Mouse (Mus musculus) MEL-GATA-1-ER (cell line): Measurements from ENCODE around the gene Pglyrp2.

Experiments
- DNase-seq: peaks from one replicate; pipeline ENCODE4 v3.0.0-alpha.2; 2012; ENCODE audit warnings: low read depth; ENCODE audit errors: extremely low read depth

Pglyrp2 gene

GRCm38 (mm10) chr17:32402779-32403157 is 21.2 kb downstream of the Pglyrp2 start:
- no peak for DNase-seq

- DNase-seq, result no peak
These were observed 21.8 kb downstream of the Pglyrp2 start for GRCm38 (mm10) chr17:32402011-32402778.

DNA sequence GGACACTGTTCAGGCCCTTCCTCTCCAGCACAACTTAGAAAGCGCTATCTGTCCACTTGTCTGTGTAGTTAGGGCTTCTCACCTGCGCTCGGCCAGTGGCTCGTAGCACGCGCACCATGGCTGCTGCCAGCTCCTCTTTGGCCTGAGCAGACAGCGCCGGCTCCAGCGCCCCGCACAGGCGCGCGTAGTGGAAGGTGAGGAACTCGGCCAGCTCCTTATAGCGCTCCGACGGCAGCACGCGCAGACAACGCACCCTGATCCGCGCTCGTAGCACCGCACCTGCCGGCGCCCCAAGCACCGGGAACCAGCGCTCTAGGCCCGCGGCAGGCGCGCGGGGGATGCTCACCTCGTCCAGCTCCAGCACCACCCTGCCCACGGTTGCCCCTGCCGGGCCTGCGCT is 27.7 kb downstream of the Pglyrp2 start:
- DNase-seq, result no peak

GRCm38 (mm10) chr17:32393944-32394343 is 30.0 kb downstream of the Pglyrp2 start:
- no peak for DNase-seq

- peak; percentile 71 for DNase-seq
These were observed 34.8 kb downstream of the Pglyrp2 start, which contains the start of gene Wiz for GRCm38 (mm10) chr17:32389101-32389659. TSS of gene Wiz (minus strand) at chr17:32389439.

GRCm38 (mm10) chr17:32388370-32389100 is 35.4 kb downstream of the Pglyrp2 start:
- no peak for DNase-seq

DNA sequence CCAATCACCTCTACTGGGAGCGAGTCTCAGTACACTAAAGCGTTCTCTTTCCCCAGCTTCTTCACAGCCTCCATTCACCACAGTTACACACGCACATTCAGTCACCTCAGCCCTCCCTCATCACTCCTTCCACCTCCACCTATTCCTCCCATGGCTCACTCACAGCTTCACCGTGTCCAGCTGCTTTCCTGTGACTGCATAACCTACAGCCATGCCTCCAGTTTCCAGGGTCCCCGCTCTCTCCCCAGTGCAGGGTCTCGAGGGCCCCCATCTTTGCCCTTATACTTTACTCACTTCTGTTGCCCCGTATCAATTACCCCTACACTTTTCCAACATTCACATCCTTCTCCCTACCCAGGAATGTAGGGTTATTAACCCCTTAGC is 36.0 kb downstream of the Pglyrp2 start:
- no peak for DNase-seq

DNA sequence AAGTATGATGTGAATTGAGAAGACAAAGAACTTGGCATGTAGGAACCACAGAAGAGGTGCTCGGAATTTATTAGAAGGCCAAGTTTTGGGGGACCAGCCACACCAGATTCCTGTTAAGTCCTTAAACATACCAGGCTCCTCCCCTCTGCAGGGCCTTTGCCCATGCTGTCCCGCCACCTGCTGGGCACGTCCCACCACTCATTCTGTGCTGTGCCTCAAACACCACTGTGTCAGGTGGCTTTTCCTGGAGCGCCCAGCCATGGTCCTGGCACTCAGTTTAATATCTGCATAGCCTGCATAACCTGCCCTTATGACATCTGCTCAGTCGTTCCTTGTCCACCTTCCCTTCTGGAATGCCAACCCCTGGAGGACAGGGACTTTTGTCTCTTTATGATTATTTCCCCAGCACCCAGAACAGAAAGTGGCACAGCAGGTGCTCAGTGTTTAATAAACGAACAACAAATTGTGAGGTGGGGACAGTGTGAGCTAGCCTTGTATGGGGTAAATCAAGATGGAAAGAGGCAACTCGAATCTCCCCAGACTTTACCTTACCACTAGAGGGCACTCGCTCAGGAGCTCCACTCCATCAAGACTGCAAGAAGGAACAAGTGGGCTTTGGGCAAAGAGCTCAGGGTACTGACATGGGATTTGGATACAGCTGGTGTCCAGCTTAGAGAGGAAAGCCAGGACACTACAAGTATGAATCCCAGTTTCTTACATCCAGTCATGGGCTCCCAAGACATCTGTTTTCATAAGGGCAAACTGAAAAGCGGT is 37.1 kb downstream of the Pglyrp2 start:
- DNase-seq, result peak; percentile 43

- no peak for DNase-seq
These were observed 40.3 kb downstream of the Pglyrp2 start for GRCm38 (mm10) chr17:32383661-32384060.

DNA sequence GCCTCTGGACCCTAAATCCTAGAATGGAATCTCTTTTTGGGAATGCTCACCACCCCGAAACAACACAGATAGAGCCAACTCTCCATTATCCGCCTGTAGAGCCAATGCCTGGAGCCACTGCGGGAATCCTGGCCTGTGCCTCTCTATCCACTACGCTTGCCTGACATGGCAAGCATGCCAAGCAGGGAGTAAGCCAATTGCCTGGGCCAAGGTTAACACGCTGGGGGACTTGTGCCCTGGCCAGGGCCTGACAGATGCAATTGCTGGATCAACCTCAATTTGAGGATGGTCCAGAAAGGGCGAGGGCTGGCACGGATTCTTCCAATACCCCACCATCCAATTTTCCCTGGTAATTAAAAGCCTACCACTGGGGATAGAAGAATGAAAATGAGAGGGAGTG is 41.4 kb downstream of the Pglyrp2 start:
- DNase-seq, result no peak

GRCm38 (mm10) chr17:32378786-32379185 is 45.2 kb downstream of the Pglyrp2 start:
- no peak for DNase-seq

DNA sequence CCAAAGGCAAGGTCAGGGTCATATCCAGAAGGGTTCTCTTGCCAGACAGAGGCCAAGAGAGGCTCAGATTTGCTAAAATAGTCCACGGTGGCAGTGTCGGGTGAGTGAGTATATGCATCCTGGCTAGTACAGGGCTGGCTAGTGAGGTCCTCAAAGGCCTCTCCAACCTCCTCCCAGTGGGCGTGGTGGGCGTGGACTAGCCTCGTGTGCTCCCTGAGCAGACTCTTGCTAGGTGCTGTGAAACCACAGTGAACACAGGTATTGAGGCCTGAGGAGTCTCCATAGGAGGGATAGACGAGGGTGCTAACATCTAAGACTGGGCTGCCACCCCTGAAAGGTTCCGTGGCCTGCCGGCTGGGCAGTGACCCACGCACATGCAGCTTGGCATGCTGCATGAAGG is 46.8 kb downstream of the Pglyrp2 start:
- DNase-seq, result no peak

DNA sequence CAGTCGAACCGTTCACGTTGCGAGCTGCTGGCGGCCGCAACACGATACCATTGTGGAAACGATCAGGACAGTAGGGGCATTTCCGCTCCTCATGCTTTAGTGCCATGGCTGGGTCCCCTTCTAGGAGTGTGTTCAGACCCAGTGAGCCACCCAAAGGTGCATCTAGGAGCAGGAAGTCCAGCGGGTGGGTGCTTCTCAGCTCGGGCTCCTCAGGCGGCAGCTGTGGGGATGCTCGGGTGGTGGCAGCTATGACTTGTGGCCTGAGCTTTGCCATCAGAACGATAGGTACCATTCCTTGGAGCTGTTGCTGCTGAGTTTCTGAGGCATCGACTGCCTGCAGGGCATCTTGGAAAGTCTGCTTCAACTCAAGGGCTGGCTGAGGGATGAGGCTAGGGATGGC is 47.5 kb downstream of the Pglyrp2 start:
- no peak for DNase-seq

GRCm38 (mm10) chr17:32368991-32369578 is 54.9 kb downstream of the Pglyrp2 start:
- no peak for DNase-seq

DNA sequence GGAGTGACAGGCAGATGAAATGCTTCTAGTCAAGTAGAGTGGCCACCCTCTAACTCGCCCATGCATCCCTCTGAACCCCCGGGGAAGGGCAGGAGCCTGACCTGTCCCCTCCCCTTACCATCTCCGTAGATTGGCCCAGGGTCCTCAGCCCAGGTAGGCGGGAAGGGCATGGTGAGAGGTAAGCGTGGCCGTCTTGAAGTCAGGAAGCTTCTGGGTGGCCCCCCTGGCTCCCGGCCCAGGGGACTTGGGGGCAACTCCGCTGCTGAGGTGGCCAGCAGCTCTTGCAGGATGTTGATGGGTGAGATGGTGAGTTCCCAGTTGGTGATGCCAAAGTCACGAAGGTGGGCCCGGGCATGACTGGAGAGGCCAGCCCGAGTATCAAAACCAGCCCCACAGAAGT is 56.3 kb downstream of the Pglyrp2 start:
- no peak for DNase-seq

DNA sequence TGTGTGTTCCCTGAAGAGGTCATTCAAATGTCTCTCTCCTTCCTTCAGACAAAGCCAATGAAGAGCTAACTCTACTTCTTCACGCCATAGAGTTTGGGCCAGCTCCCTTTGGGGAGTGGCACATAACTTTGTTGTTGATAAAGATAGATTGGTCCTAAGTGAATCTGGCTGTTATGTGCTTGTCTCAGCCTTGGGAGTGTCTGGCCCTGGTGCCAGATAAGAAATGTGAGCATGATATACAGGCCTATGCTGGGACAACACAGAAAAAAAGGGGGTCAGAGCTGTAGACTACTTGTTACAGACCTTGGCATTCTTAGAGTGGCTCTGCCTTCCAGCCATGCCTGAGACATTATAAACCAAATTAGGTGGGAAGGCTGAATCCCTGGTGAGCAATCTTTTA is 58.7 kb downstream of the Pglyrp2 start:
- no peak for DNase-seq

DNA sequence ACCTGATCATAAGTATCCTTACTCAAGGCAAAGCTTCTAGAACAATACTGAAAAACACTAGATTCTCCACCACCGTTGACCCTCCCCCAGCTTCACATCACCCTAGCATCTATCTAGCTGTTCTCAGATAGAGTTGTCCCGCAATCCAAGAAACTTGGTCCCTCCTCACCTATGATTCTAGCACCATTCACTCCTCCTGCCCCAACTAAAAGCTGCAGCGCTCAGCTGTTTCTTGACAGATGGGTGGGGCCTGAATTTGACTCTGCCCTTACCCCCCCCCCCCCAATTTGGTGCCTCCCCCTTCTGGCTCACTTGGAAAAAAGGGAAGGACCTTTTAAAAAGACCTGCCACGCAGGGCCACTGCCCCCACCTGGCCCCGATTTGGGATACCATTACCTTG is 59.1 kb downstream of the Pglyrp2 start:
- no peak for DNase-seq

DNA sequence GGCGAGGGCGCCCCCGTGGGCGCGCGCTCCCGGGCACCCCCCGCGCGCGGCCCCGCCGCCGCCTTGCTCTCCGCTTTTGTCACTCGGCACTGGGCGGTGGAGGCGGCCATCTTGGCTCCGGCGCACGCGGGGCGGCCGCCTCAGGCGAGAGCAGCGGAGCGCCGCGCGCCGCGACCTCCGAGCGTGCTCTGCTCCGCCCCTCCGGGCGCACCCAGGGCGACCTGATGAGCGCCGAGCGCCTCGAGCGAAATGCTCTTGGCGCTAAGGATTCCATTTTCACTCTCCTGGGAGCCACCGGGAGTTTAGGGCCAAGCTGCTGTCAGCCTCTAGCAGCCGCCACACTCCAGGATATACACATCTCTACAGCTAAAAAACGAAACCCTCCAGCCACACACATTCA is 59.6 kb downstream of the Pglyrp2 start:
- peak; percentile 67 for DNase-seq

GRCm38 (mm10) chr17:32363821-32364301 is 60.1 kb downstream of the Pglyrp2 start:
- DNase-seq, result no peak

- no peak for DNase-seq
These were observed 61.3 kb downstream of the Pglyrp2 start for GRCm38 (mm10) chr17:32362686-32363085.
